Mouse (Mus musculus) intestine, postnatal 0 days (tissue): ENCODE measurements at regions not wholly inside any gene's neighbourhood (a gene's known extent, or its start where the extent isn't known, plus 50 kb on each side); places are given as distances from the start of the nearest gene placed in this dataset.

ENCODE experiments used
- ATAC-seq: fragments of 200-750 bp; cut with Nextera tagmentation; 2 replicates; pipeline ENCODE4 v1.8.0; 2017; ENCODE audit warnings: mild to moderate bottlenecking, moderate TSS enrichment, moderate library complexity
- H3K27ac ChIP-seq: fragments of 300-500 bp; sonication (generic); 2 replicates; pipeline ENCODE4 v1.5.1; 2014; ENCODE audit warnings: mild to moderate bottlenecking, low read depth, low read length, moderate library complexity
- H3K27me3 ChIP-seq: fragments of 300-500 bp; sonication (generic); replicated peaks from 2 replicates; pipeline ENCODE4 v1.6.1; 2014; ENCODE audit warnings: low read length, mixed read lengths; ENCODE audit not compliant: control insufficient read depth, insufficient read depth
- H3K36me3 ChIP-seq: fragments of 300-500 bp; sonication (generic); 2 replicates; pipeline ENCODE4 v1.6.1; 2014; ENCODE audit warnings: mild to moderate bottlenecking, moderate library complexity; ENCODE audit not compliant: control insufficient read depth, insufficient read depth
- H3K4me1 ChIP-seq: fragments of 300-500 bp; sonication (generic); replicated peaks from 2 replicates; pipeline ENCODE4 v1.6.1; 2014; ENCODE audit warnings: antibody characterized with exemption, low read length, mixed read lengths; ENCODE audit not compliant: control insufficient read depth, insufficient read depth
- H3K4me2 ChIP-seq: fragments of 300-500 bp; sonication (generic); replicated peaks from 2 replicates; pipeline ENCODE4 v1.6.1; 2014; ENCODE audit warnings: low read depth, mild to moderate bottlenecking, moderate library complexity
- H3K4me3 ChIP-seq: fragments of 300-500 bp; sonication (generic); 2 replicates; pipeline ENCODE4 v1.5.1; 2014; ENCODE audit warnings: low read depth, low read length
- H3K9ac ChIP-seq: fragments of 300-500 bp; sonication (generic); 2 replicates; pipeline ENCODE4 v1.6.1; 2014; ENCODE audit warnings: mild to moderate bottlenecking, low read depth, low read length
- H3K9me3 ChIP-seq: fragments of 300-500 bp; sonication (generic); 2 replicates; pipeline ENCODE4 v1.6.1; 2016; ENCODE audit warnings: mixed run types; ENCODE audit not compliant: control insufficient read depth
- CTCF ChIP-seq: sonication (generic); IDR thresholded peaks from 2 replicates; pipeline ENCODE4 v1.5.1; 2016; ENCODE audit warnings: low read depth, mild to moderate bottlenecking, control low read depth, antibody characterized with exemption, moderate library complexity
- WGBS: fragments of 180-500 bp; shearing (Covaris S2); extraction: QIAGEN DNeasy Blood & Tissue Kit; methylation state at CpG from one replicate; pipeline ENCODE4 v1.1.7; 2014; 5-methylcytosine and 5-hydroxymethylcytosine counted together

- Histone ChIP-seq H3K9me3 (no peaks in the 10 kb centered on the region), H3K36me3 (no peaks in the 10 kb centered on the region), H3K4me1 (no peaks in the 10 kb centered on the region), H3K4me2 (no peak overlapping the region), H3K4me3 (no peak overlapping the region), H3K9ac (no peak overlapping the region), H3K27me3 (no peaks in the 10 kb centered on the region), H3K27ac (no peak overlapping the region)
- ATAC-seq, result no peak
- TF ChIP-seq CTCF, result peak; percentile 53
These were observed 68.4 kb upstream of the Cp start for GRCm38 (mm10) chr3:19888405-19888804.

- H3K9ac ChIP-seq, result no peak overlapping the region
- peak overlapping the region; percentile 81 for H3K4me2 ChIP-seq
- peak overlapping the region; percentile 59 for H3K4me3 ChIP-seq
- H3K27ac ChIP-seq, result no peak overlapping the region
- no peaks in the 10 kb centered on the region for H3K36me3 ChIP-seq
- 4% methylated on average over 10 of the region's 10 CpGs for WGBS
- H3K4me1 ChIP-seq, result 0 out of 2 replicates have a peak, but pooled peaks cover 5% of the 10 kb centered on the region
- peak; percentile 20 for ATAC-seq
- no peak for TF ChIP-seq CTCF
- no peaks in the 10 kb centered on the region for H3K27me3 ChIP-seq
- H3K9me3 ChIP-seq, result no peaks in the 10 kb centered on the region
These were observed 62.6 kb upstream of the Cp start for GRCm38 (mm10) chr3:19894258-19894629.

DNA sequence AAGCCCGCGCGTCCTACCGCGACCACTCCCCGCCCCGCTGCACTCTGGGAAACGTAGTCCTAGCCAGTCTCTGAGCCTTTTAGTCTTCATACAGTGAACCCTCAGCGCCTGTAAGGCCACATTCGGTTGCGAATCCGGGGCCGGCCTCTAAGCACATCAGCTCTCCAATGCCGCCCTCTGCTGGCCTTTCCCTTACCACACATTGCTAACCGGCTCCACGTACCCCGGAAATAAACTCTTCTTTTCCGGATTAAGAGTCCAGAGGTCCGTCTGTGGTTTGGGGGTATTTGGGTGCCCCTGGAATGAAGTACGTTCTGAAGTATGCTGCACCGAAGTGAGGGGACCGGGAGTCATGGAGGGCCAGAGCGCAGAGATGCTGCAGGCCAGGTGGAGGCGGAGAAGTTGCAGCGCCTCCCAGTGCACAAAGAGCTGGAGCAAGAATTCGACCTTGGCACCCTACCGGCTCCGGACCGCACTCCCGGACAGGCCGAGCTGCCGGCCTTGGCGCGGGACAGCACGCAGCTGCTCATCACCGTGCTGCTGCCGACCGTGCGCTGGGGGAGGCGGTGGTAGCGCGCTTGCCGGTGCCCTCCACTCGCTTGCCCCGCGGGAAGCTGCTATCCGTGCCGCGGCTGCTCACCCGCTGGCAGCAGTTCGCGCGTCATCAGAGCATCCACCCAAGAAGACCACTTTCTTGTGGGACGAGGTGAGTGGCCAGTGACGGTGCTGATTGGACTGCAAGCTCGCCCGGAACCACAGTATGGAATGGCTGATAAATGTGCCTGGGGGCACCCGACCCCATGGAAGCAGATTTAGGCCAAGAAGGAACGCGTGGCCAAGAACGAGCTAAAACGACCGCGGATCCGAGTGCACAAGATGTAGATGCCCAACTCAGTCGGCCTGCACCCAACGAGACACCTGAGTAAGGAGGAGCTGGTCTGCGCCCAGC lies 62.0 kb upstream of the Cp start:
- no peaks in the 10 kb centered on the region for H3K36me3 ChIP-seq
- ATAC-seq, result peak; percentile 98
- under 1% methylated on average over 68 of the region's 68 CpGs for WGBS
- peak overlapping the region; percentile 2 for H3K27ac ChIP-seq
- 0 out of 2 replicates have a peak, but pooled peaks cover 5% of the 10 kb centered on the region for H3K4me1 ChIP-seq
- no peaks in the 10 kb centered on the region for H3K27me3 ChIP-seq
- TF ChIP-seq CTCF, result peak; percentile 89
- H3K9me3 ChIP-seq, result no peaks in the 10 kb centered on the region
- H3K9ac ChIP-seq, result peak overlapping the region; percentile 52
- H3K4me2 ChIP-seq, result peak overlapping the region; percentile 81
- peak overlapping the region; percentile 59 for H3K4me3 ChIP-seq

DNA sequence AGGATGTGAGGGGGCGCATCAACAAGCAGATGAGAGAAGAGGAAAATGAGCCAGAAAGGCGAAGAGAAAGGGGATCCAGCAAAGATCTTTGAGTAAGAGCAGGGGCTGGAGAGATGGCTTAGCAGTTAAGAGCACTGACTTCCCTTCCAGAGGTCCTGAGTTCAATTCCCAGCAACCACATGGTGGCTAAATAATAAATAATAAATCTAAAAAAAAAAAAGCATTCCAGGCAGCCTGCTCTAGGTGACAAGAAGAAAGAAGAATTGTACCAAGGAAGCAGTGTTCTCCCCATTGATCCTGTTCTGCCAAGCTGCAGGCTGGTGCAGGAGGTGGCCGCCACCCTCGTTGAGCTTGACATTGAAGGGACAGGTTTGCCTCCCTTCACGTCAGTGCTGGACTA lies 61.1 kb upstream of the Cp start:
- Histone ChIP-seq H3K36me3 (no peaks in the 10 kb centered on the region), H3K9me3 (no peaks in the 10 kb centered on the region), H3K4me2 (peak overlapping the region; percentile 81), H3K4me3 (peak overlapping the region; percentile 59), H3K27ac (no peak overlapping the region), H3K4me1 (0 out of 2 replicates have a peak, but pooled peaks cover 5% of the 10 kb centered on the region), H3K27me3 (no peaks in the 10 kb centered on the region), H3K9ac (peak overlapping the region; percentile 52; the same call in 1 of the 2 replicates)
- ATAC-seq, result no peak
- 34% methylated on average over 5 of the region's 5 CpGs for WGBS
- no peak for TF ChIP-seq CTCF

DNA sequence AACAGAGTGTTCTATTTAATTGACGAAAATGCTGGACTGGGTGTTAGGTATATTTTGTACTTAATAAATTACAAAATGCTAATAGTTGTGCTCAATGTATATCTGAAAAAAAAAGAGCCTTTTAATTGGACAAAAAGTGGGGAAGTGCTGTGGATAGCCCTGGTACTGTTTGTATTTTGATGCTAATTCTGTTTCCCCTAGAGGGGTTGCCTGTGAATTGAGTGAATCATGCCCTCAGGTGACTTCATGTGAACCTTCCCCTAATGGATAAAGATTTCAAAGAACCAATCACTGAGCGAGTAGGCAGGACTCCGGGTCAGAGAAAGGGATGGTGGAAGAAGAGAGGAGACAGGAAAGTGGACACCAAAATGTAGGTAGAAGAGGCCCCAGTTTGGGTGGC lies 59.7 kb upstream of the Cp start:
- 95% methylated on average over 3 of the region's 3 CpGs for WGBS
- Histone ChIP-seq H3K27ac (no peak overlapping the region), H3K27me3 (no peaks in the 10 kb centered on the region), H3K9ac (no peak overlapping the region), H3K4me3 (no peak overlapping the region), H3K36me3 (no peaks in the 10 kb centered on the region), H3K4me2 (no peak overlapping the region; the same call in 1 of the 2 replicates), H3K9me3 (no peaks in the 10 kb centered on the region), H3K4me1 (0 out of 2 replicates have a peak, but pooled peaks cover 5% of the 10 kb centered on the region)
- no peak for ATAC-seq
- TF ChIP-seq CTCF, result no peak

DNA sequence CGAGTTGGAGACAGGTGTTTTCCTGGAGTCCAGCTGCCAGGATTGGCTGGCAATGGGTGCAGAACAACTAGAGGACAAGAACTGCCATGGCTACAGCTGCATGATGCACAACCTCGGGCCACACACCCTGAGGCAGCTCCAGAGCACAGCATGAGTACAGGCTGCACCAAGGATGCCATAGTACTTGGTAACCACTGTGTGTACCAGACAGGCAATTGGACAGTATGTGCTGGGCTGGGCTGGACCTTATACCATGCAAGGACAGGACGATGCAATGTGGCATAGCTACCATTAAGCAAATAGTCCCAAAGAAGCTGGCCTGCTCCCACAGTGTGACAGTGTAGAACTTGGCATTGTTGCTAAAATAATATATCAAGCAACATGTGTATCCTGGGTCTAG lies 54.6 kb upstream of the Cp start:
- no peak for TF ChIP-seq CTCF
- Histone ChIP-seq H3K36me3 (no peaks in the 10 kb centered on the region), H3K4me1 (no peaks in the 10 kb centered on the region), H3K9ac (no peak overlapping the region), H3K27me3 (no peaks in the 10 kb centered on the region), H3K9me3 (no peaks in the 10 kb centered on the region), H3K4me3 (no peak overlapping the region), H3K4me2 (no peak overlapping the region), H3K27ac (no peak overlapping the region)
- 87% methylated on average over 3 of the region's 3 CpGs for WGBS
- ATAC-seq, result no peak
